Mouse (Mus musculus): ENCODE measurements around the gene Zfp281.

GRCm38 (mm10) chr1:136598286-136598685, 26.4 kb upstream of the Zfp281 start:
- TF ChIP-seq HCFC1 (IDR thresholded peaks at IDR 0.05; ENCODE audit: borderline replicate concordance, insufficient read depth, low read length) = no peak
- no peak for TF ChIP-seq CHD2 (IDR thresholded peaks at IDR 0.05; ENCODE audit: low read depth, low read length)
- no peak for TF ChIP-seq ZC3H11A (IDR thresholded peaks at IDR 0.05; ENCODE audit: borderline replicate concordance, low read depth, low read length)

Measured in ES-E14 (cell line).